Mouse (Mus musculus) stomach, embryonic 16.5 days (tissue): ENCODE data around the gene Syngr4. TPM values are rescaled to one million over a fixed set of nuclear protein-coding genes. Genes with fewer than 3 reads are reported as not detected.
"Not testable (repeated sequence)": the region's sequence is repeated elsewhere in the genome, so short reads cannot be mapped to it uniquely, and the experiment has no call there.

Source experiments
- ATAC-seq: fragments of 200-750 bp; cut with Nextera tagmentation; 2 replicates; pipeline ENCODE4 v1.8.0; 2017; ENCODE audit warnings: moderate number of reproducible peaks, moderate TSS enrichment; ENCODE audit not compliant: insufficient read depth, low FRiP score
- H3K27ac ChIP-seq: fragments of 300-500 bp; sonication (generic); 2 replicates; pipeline ENCODE4 v1.5.1; 2014; ENCODE audit warnings: low read length
- H3K27me3 ChIP-seq: fragments of 300-500 bp; sonication (generic); 2 replicates; pipeline ENCODE4 v1.6.1; 2014; ENCODE audit warnings: low read length, control low read depth, mixed read lengths; ENCODE audit not compliant: control insufficient read depth, insufficient read depth
- H3K36me3 ChIP-seq: fragments of 300-500 bp; sonication (generic); 2 replicates; pipeline ENCODE4 v1.6.1; 2014; ENCODE audit warnings: low read length; ENCODE audit not compliant: control insufficient read depth, insufficient read depth
- H3K4me1 ChIP-seq: fragments of 300-500 bp; sonication (generic); 2 replicates; pipeline ENCODE4 v1.6.1; 2014; ENCODE audit warnings: low read length, control low read depth, mixed read lengths; ENCODE audit not compliant: control insufficient read depth, insufficient read depth
- H3K4me2 ChIP-seq: fragments of 300-500 bp; sonication (generic); 2 replicates; pipeline ENCODE4 v1.6.1; 2014; ENCODE audit warnings: low read depth, low read length, mixed read lengths
- H3K4me3 ChIP-seq: fragments of 300-500 bp; sonication (generic); replicated peaks from 2 replicates; pipeline ENCODE4 v1.5.1; 2014; ENCODE audit warnings: mild to moderate bottlenecking, low read length
- H3K9ac ChIP-seq: fragments of 300-500 bp; sonication (generic); 2 replicates; pipeline ENCODE4 v1.6.1; 2014; ENCODE audit warnings: low read length
- H3K9me3 ChIP-seq: fragments of 300-500 bp; sonication (generic); replicated peaks from 2 replicates; pipeline ENCODE4 v1.6.1; 2016; ENCODE audit warnings: low read length, control low read depth; ENCODE audit not compliant: control insufficient read depth
- WGBS: fragments of 180-500 bp; shearing (Covaris S2); extraction: QIAGEN DNeasy Blood & Tissue Kit; methylation state at CpG from one replicate; pipeline ENCODE4 v1.1.7; 2014; 5-methylcytosine and 5-hydroxymethylcytosine counted together
- polyA plus RNA-seq: library from polyadenylated mRNA; unstranded; fragments of >200 nt; fragmentation: Nextera tagmentation; extraction: Ambion mirVana; gene quantifications from 2 replicates; pipeline ENCODE4 v1.2.1, GENCODE M21; 2015

Syngr4 gene
- polyA plus RNA-seq, 1 experiment from 2014 or later = 0.49 TPM

DNA sequence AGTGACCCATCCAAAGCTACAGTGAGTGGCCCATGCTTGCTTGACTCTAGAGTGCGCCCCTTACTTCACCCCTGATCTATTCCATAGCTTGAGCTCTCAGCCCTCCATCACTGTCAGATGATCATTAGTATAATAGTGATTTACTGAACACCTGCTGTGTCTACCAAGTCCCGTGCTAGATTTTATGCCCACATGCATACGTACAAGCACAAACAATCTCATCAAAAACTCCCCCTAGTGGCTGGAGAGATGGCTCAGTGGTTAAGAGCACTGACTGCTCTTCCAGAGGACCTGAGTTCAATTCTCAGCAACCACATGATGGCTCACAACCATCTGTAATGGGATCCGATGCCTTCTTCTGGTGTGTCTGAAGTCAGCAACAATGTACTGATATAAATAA is 1.6 kb upstream of the Syngr4 start:
- 54% methylated on average over 4 of the region's 4 CpGs for WGBS

DNA sequence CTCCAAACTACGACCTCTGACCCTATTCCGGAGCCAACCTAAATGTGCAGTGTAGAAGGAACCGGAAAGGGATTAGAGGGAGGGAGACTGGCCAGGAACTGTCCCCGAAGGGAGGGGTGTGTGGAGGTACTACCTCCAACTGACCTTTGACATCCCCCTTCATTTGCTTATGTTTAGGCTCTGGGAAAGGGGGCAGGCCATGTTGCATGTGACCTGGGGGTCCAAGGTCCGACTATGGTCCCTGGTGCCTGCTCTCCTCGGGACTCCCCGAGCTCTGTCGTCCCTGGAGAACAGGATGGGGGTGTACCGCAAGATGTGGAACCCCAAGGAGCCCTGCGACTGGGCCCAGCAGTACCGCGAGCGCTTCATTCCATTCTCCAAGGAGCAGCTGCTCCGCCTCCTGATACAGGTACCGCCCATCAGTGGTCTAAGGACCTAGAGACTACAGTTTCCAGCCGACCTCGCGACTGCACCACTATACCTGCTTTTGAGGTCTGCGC is 794 bp upstream of the Syngr4 start:
- ATAC-seq = peak; percentile 61
- WGBS = under 1% methylated on average over 19 of the region's 19 CpGs
- H3K4me1 ChIP-seq = peaks cover 5% of the 10 kb centered on the region

More for the DNA sequence above, 1.6 kb upstream of the Syngr4 start:
- H3K27me3 ChIP-seq, H3K9me3 ChIP-seq, H3K4me1 ChIP-seq, H3K27ac ChIP-seq, H3K9ac ChIP-seq, ATAC-seq, H3K36me3 ChIP-seq: not testable (repeated sequence)
- H3K4me3 ChIP-seq = peak overlapping the region; percentile 64; the same call in 1 of the 2 replicates
- H3K4me2 ChIP-seq = peak overlapping the region; percentile 93

DNA sequence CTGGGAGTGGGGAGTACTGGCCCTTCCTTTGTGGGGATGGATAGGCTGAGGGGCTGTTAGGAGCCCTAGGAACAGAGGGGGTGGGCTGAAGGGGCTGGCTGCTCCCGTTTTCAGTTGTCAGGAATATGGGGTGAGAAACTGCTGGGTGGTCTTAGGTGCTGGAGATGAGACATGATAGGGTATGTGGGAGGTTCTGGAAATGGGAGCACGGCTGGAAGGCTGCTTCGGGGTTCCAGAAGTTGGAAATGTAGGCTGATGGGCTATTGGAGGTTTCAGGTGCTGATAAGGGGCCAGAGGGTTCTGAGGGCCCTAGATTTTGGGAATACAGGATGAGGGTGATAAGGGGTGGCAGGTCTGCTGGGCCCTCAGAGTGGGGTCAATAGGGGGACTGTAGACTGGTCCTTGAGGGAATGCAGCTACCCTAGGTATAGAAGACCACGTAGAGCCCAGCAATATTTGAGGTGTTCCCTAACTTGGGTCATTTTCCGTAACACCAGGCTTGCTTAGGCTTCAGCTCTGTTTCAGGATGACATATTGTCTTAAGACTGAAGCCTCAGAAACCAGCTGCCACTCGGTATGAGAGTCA is 490 bp downstream of the Syngr4 start:
- 75% methylated on average over 6 of the region's 6 CpGs for WGBS
- Histone ChIP-seq H3K27ac (no peak overlapping the region), H3K4me2 (peak overlapping the region; percentile 47), H3K9ac (peak overlapping the region; percentile 44), H3K9me3 (no peaks in the 10 kb centered on the region), H3K4me3 (peak overlapping the region; percentile 15), H3K4me1 (peaks cover 5% of the 10 kb centered on the region), H3K27me3 (no peaks in the 10 kb centered on the region), H3K36me3 (no peaks in the 10 kb centered on the region)
- peak; percentile 6 for ATAC-seq

More for the DNA sequence above, 794 bp upstream of the Syngr4 start:
- H3K27ac ChIP-seq = peak overlapping the region; percentile 85
- no peaks in the 10 kb centered on the region for H3K36me3 ChIP-seq
- peak overlapping the region; percentile 93 for H3K4me2 ChIP-seq
- H3K9ac ChIP-seq = peak overlapping the region; percentile 84
- no peaks in the 10 kb centered on the region for H3K9me3 ChIP-seq
- H3K27me3 ChIP-seq = no peaks in the 10 kb centered on the region
- H3K4me3 ChIP-seq = peak overlapping the region; percentile 64

DNA sequence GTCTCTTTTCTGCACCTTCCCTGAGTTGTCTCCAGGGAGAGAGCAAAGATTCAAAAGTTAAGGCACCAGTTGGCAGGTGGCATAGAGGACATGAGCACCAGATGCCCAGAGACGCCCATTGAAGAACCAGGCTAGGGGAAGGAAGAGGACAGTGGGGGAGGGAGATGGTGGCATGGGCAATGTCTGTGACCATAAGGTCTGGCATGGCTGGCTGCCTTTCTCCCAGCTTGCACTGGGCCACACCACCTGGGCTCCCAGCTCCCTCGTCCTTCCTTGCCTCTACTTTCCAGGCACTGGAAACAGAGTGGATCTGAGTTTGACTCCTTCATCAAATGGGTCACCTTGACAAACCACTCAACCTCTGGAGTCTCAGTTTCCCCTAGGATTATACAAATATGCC is 3.9 kb downstream of the Syngr4 start:
- no peak overlapping the region for H3K4me3 ChIP-seq
- H3K36me3 ChIP-seq = no peaks in the 10 kb centered on the region
- 67% methylated on average over 2 of the region's 2 CpGs for WGBS
- H3K4me1 ChIP-seq = no peaks in the 10 kb centered on the region; the same call in 1 of the 2 replicates
- H3K9me3 ChIP-seq = no peaks in the 10 kb centered on the region
- no peaks in the 10 kb centered on the region for H3K27me3 ChIP-seq
- no peak overlapping the region for H3K27ac ChIP-seq
- no peak overlapping the region for H3K4me2 ChIP-seq
- ATAC-seq = no peak
- no peak overlapping the region for H3K9ac ChIP-seq

DNA sequence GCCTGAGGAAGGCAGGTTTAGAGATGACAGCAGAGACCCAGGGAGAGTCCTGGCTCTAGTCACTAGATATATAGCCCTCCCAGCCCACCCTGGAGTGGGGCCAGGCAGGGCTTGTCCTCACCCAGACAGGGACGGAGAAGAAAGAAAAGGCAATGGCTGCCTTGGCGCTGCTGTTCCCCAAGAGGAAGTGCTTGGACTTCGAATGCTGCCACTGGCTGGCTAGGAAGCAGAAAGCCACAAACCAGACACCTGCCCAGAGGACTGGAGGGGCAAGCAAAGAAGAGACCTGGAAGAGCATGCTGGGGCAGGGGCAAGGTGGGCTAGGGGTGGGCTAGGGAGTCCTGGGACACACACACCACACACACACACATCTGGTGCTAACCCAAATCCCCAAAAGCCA is 9.3 kb downstream of the Syngr4 start:
- no peak for ATAC-seq
- Histone ChIP-seq H3K9me3 (no peaks in the 10 kb centered on the region), H3K27ac (no peak overlapping the region), H3K4me3 (no peak overlapping the region), H3K4me1 (no peaks in the 10 kb centered on the region), H3K36me3 (peaks cover 18% of the 10 kb centered on the region), H3K4me2 (no peak overlapping the region), H3K9ac (0 out of 2 replicates have a peak overlapping the region, but pooled peaks have one; percentile 14), H3K27me3 (no peaks in the 10 kb centered on the region)
- 52% methylated on average over 3 of the region's 3 CpGs for WGBS

DNA sequence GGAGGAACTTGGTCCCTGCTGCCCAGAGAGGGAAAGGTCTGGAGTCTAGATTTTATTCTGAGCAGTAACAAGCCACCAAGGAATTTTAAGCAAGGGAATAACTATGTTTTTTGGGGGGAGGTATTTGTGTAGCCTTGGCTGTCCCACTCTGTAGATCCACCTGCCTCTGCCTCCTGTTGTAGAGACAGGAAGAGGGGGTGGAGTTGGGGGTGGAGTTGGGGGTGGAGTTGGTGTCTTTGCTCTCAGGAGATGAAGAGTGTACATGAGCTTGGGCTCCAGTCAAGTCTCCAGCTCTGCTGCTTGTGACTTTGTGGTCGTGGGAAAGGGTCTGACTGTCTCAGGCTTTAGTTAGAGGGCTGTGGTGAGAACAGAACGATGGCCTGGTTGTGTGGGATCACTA is 15.5 kb downstream of the Syngr4 start:
- Histone ChIP-seq H3K4me1 (no peaks in the 10 kb centered on the region), H3K36me3 (peaks cover 53% of the 10 kb centered on the region), H3K9ac (no peak overlapping the region), H3K4me3 (no peak overlapping the region), H3K9me3 (no peaks in the 10 kb centered on the region), H3K27me3 (no peaks in the 10 kb centered on the region), H3K4me2 (no peak overlapping the region), H3K27ac (no peak overlapping the region)
- 94% methylated on average over 2 of the region's 2 CpGs for WGBS
- no peak for ATAC-seq

DNA sequence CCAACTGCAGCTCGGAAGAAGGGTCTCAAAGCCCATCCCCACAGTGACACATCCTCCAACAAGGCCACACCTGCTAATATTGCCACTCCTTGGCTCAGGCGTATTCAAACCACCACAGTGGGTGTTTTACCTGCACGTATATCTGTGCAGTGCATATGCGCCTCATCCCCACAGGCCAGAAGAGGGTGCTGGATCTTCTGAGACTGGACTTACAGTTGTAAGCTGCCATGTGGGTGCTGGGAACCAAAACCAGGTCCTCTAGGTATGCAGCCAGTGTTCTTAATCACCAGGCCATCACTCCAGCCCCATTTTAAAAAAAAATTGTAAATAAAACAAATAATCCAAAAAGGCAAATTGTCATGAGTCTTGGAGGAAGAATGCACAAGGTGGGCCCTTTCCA is 16.0 kb downstream of the Syngr4 start:
- H3K27ac ChIP-seq = no peak overlapping the region
- ATAC-seq = no peak
- H3K9ac ChIP-seq = no peak overlapping the region
- H3K4me3 ChIP-seq = no peak overlapping the region
- H3K9me3 ChIP-seq = no peaks in the 10 kb centered on the region
- H3K4me1 ChIP-seq = no peaks in the 10 kb centered on the region
- no peaks in the 10 kb centered on the region for H3K27me3 ChIP-seq
- no peak overlapping the region for H3K4me2 ChIP-seq
- WGBS = 92% methylated on average over 4 of the region's 4 CpGs
- peaks cover 53% of the 10 kb centered on the region for H3K36me3 ChIP-seq

DNA sequence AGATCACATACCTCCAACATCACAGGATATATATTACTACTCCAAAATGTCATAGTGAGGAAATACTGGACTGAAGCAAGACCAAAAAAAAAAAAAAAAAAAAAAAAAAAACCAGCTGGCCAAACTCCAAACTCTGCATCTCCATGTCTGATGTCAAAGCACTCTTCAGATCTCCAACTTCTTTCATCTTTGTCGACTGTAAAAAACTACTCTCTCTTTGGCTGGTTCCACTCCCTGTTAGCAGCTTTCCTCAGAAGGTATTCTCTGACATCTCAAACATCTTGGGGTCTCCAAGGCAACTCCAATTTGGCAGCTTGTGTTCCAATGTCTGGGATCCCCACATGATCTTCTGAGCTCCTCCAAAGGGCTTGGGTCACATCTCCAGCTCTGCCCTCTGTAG is 18.2 kb downstream of the Syngr4 start, which contains the start of gene Grin2d:
Gene Grin2d, minus strand, starts transcription at position 101 of the 400 bp plus-strand sequence.
- WGBS = 92% methylated on average over 1 of the region's 1 CpGs
- Histone ChIP-seq H3K36me3 (peaks cover 55% of the 10 kb centered on the region), H3K4me1 (peaks cover 16% of the 10 kb centered on the region)
- H3K9me3 ChIP-seq, H3K27ac ChIP-seq, ATAC-seq, H3K4me2 ChIP-seq, H3K27me3 ChIP-seq, H3K9ac ChIP-seq, H3K4me3 ChIP-seq: not testable (repeated sequence)

DNA sequence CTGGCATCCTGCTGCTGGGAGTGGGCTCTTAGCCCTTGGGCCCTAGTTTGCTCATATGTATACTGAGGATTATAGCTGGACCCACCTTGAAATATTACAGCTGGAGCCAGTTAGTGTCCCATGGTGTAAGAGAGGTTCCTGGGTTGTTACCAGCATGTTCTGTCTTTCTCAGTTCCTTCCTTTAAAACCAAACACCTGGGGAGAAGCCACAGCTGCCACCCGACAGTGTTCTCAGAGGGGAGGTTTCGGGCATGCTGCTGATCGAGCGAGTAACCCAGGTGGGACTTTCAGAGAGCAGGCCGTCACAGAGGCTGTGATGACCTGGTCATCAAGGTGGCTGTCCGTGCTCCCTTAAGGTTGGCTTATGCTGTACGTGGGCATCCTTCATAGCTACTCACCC is 19.6 kb downstream of the Syngr4 start:
- Histone ChIP-seq H3K4me3 (no peak overlapping the region), H3K9ac (no peak overlapping the region), H3K36me3 (peaks cover 43% of the 10 kb centered on the region), H3K4me1 (peaks cover 16% of the 10 kb centered on the region), H3K9me3 (no peaks in the 10 kb centered on the region), H3K4me2 (no peak overlapping the region), H3K27me3 (0 out of 2 replicates have a peak, but pooled peaks cover 1% of the 10 kb centered on the region), H3K27ac (no peak overlapping the region)
- WGBS = 94% methylated on average over 7 of the region's 7 CpGs
- no peak for ATAC-seq
